Mouse (Mus musculus): ENCODE measurements at regions not wholly inside any gene's neighbourhood (a gene's known extent, or its start where the extent isn't known, plus 50 kb on each side); places are given as distances from the start of the nearest gene placed in this dataset.

DNA sequence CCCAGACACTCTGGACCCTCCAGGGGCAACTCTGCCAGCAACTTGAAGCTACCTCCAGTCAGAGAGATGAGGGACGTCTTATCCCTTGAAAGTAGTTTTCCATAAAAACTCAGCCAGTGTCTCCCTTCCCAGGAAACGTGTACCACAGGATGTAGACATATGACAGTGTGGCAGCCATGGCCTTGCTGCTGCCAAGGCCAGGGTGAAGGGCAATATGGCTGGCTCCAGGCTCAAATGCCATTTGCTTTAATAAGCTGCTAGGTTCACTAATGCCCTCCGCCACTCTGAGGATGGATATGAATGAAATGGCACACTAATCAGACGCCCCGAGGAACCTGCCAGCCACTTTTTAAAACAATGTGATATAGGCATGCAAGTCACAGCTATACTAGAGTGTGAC lies 241.2 kb upstream of the Prox1 start:
- DNase-seq: no peak

DNA sequence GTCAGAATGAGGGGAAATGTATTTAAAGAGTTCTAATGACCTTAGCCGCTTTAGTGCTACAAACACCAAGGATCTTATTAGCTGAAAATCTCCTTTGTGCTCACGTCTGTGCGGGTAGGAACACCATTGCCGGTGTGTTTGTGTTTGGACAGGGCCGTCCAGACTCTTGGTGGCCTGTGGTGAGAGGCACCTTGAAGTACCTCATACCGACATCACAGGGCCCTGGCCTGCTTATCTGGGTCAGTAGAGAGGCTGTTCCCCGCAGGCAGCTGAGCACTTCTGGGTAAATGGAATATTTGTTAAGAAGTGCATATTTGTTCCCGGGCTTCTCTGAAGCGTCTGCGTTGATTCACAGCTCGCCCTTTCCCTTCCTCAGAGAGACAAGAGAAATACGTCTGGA lies 232.8 kb upstream of the Prox1 start:
- no peak for DNase-seq

DNA sequence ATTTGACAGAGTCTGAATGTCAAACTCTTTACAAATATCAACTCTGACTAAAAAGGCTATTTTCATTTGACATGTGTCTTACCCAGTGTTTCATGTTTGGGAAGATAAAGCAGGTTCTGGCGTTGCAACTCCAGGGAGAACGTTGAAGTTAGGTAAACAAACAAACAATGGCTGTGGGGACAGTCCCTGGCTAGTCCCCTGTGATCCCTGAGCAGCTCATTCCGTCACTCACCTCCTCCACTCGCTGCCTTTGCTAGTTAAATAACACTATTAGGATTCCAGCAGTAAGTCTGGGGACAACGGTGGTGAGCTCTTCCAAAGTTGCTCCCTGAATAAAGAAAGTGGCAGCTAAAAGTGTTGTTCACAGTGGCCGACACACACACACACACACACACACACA lies 227.8 kb upstream of the Prox1 start:
- DNase-seq: no peak

DNA sequence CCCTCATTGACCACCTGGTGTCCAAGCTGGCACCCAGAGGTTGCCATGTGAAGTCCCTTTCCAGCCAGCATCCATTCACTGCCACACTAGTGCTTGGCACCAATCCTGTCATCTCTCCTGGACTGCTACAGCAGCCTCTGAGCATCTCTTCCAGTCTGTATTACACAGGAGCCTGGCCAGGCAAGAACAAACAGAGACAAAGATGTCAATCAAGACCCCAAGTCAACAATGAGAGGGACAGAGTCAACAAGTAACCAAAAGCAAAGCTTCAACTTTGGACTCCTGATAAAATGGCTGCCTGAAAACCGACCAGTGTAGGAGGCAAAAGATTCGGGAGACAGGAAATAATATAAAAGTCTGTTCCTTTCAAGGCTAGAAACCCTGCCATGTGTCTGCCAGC lies 227.3 kb upstream of the Prox1 start:
- no peak for DNase-seq

DNA sequence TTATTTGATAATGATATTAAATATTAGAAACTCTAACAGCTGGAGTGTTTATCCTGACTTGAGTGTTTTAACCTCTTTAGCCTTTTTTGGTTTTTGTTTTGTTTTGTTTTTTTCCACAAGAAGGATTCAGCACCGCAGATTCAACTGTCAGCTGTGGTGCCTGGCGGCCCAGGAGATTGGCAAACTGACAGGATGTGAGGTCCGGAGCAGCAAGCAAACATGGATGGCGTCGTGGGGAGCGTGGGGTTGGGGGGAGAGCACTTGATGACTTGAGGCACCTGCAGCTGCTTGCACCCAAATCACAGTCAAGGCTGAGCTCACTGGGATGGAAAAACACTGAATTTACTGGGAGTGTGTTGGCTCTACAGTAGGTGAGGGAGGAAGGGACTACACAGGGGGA lies 222.5 kb upstream of the Prox1 start:
- DNase-seq: peak; percentile 18

DNA sequence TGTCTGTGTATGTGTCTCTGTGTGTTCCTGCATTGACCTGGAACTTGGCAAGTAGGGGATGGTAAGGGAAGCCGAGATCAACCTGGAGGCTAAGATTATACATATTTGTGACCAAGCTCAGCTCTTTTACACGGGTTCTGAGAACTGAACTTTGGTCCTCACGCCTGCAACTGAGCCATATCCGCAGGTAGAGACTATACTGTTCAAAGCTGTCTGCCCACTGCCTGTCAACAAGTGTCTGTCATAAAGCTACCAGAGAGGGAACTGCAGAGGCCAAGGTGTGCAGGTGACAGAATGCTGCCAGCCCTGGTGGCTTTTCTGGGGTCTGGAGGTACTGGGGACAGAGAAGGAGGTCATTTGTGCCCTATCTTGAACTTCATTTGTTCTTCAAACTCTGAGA lies 218.3 kb upstream of the Prox1 start:
- DNase-seq: no peak

DNA sequence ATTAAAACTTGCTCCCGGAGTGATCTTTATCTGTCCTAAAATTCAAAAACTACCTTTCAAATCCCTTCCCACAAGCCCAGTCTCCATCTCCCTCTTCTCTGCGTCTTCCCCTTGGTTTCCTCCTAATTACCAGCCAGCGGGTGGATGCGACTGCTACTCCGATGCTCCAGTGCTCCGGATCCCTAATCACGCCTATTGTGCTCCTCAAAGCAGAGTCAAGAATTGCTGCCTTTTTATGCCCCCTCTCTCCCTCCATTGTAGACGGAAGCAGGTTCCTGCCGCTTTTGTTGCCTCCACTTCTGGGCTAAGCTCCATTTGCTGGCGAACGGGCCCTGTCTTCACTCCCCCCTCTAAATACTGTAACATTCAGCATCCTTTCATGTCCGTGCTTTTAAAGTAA lies 214.0 kb upstream of the Prox1 start:
- no peak for DNase-seq

DNA sequence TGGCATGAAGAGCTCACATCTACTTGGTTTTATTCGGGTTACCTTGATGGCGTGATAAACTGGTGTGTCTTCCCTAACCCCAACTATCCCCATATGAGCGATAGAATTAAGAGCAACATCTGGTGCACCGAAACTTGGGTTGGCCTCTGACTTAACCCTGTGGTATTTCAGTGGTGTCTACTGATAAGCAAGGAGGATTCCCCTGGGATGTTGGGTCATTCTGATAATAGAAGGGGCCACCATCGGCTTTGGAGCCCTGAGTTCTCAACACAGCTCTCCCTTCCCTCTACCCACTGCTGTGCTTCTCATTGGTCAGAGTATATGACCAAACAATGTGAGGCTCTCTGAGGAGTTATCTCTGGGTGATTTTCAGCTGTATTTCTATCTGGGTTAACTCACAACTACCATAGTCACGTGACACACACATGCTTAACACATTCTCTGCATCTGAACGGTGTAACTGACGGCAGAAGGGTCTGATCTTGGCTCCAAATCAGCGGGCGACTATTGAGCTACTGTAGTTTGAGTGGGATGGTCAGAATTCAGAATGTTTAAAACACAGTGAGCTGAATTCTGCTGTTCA lies 212.8 kb upstream of the Prox1 start:
- DNase-seq: no peak

DNA sequence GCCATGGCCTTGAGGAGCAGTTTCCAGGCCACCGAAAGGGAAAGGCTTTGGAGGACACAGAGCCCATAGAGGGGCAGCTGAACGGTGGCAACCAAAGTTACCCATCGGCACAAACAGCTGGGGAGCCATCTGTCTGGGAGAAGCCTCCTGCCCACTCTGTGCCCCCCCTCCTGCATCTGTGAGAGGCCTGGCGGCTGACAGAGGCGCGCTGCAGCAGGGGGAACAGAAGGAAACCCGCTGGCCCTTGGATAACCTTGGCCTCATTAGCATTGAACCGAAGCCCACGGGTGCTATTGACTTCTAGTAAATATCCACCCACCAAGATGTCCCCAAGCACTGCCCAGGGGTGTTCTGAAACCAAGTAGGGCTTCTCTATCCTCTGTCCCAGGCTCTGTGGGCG lies 209.6 kb upstream of the Prox1 start:
- peak; percentile 11 for DNase-seq

DNA sequence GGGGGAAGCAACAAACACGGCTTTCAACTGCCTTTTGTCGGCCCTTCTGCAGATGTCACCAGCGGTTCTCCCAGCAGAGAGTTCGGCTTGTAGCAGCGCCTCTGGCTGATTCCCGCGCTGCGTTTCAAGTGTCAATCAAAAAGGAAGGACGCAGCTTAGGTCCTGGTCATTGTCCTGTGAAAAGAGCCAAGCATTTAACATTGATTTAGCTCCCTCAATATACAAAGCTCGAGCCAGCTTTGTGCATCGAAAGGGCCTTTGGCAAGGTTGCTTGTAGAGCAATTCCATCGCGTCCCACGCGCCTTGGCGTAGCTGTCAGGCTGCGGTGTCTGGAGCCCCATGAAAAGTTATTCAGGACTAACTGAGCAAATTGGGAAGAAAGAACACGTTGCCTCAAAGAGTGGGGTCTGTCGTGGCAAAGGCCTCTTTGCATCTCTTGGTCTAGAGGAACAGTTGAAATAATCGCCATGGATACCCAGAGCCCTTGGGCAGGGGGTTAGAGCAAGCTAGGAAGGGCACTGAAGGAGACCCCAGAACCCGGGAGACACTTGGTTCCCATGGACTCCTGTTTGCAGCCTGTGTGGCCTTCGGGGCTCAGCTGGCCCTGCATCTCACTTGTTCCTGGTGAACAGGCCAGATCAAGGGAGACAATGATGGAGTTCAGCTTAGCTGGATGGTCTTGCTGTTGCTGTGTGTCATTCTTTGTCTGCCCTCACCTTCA lies 204.8 kb upstream of the Prox1 start:
- DNase-seq: no peak

DNA sequence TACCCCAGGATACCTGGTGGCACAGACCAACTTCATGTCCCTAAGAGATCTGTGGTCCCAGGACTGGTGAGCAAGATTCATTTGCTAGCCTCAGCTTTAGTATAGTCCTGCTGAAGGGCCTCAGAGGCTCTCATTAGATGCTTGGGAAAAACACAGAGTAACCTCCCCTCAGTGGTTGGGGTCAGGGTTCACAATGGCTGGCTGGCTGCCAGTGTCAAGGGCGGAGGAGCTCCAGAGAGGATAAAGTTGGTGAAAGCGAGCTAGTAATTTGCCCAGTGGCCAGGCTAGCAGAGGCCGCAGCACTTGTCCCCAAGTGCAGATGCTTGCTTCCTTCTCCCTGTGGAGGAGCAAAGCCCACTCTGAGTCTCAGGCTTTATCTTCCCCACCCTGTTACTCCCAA lies 203.8 kb upstream of the Prox1 start:
- no peak for DNase-seq

DNA sequence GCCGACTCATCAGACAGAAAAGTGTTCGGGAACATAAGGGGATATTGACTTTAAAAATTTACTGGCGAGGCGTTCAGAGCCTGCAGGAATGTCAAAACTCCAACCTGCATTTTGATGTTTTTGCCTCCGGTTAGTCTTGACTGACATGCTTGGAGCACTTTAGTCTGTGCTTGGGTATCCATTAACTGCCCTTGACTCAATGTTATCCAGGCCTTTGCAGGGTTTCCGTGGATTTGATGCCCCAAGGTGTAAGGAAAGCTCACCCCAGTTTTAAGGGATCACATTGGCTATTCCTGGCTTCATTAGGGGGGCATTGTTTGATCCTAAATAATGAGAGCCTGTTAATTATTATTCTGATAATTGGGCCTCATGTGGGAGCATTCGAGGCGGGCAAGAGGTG lies 196.1 kb upstream of the Prox1 start:
- DNase-seq: no peak

DNA sequence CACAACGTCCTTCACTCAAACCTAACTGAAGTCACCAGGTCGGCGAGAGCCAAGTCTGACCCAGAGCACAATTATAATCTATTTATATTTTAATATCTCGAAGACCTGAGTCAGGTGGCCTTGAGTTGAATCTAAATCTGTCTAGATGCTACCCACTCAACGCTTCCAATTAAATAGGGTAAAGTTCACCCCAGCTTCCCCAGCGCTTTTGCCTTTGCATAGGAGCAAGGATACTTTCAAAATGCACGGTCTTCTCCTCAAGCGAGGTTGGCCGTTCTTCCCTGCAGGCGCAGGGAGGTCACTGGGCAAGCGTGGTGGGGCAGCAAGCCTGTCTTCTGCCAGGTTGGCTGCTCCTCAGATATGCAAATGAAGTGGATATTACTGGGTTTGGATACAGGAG lies 194.6 kb upstream of the Prox1 start:
- DNase-seq: no peak

DNA sequence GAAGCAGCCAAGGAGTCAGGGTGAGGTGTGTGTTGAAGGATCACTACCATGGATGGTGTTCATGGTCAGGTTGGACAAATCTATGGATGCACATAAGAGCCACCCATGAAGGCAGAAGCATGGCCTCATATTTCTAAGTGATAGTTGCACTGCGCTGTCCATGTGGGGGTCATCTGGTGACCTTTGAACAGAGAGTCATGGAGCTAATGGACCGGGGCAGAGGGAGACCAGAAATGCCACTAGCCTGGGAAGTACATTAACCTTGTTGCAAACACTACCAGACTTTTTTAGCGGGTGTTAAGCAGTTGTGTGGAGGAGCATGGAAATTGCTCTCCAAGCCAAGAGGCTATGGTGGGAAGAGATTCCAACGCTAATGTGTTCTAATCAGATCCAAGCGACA lies 190.1 kb upstream of the Prox1 start:
- no peak for DNase-seq

DNA sequence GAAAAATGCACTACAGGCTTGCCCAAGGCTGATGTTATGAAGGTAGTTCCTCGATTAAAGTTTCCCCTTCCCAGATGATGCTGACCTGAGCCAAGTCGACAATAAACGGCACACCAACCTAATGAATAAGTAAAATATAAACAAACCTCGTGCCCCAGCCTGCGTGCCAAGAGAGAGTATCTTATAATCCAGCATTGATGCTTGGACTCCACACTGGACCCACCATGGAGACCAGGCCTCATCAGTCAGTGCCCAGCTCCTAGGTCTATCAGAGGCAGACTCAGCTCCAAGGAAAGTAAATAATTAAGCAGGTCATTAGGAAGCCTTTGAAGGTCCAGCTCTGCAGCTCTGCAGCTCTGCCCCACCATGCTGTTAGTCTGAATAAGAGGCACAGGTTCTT lies 187.3 kb upstream of the Prox1 start:
- DNase-seq: no peak

DNA sequence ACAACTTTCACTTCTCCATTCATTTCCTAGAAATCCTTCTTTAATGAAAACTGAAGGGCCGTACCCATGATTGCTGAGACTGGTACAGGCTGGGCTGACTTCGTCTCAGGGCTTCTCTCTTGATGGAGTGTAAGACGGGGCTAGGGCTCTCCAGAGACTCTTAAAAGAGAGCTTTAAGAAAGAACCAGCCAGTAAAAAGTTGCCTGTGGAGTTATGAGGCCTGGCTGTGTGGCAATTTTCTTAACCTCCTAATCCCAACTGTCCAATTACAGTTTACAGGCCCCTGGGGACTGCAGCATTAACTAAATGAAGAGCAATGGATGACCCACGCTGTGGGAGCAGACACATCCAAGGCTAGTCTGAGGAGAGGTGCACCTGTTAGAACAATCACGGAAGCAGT lies 177.1 kb upstream of the Prox1 start:
- no peak for DNase-seq

DNA sequence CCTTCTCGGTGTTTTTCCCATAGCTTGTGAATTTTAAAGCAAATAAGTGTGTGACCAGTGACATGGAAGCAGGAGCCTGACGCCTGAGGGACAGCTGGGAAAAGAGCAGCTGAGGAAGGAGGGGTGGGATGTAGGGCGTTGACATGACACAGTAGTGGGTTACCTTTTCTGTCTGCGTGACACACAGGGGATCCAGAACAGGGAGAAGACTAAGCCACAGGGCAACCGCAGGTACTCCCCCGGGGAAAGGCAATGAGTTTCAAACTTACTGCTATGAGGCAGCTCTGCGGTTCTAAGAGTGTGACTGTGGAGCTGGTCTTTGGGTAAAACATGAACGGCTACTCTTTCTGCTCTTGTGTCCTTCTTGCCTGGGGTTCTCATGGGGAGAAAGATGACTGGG lies 170.2 kb upstream of the Prox1 start:
- DNase-seq: no peak

DNA sequence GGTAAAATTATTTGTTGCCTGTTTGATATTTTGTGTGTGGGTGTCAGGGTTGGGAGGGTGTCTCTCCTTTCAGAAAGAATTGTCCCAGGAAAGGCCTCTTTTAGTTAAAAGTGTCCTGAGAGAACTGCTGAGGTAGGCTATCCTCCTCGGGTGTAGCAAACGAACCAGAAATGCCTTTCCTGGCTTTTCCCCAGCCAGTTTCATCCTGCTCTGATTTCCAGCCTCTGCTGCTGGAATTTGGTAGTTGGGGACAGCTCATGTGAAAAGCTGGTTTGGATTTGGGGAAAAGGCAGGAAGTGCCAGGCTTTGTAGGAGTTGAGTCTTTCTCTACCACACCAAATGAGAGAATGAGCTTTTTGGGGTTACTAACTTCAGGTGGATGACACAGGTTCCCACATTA lies 164.0 kb upstream of the Prox1 start:
- no peak for DNase-seq

DNA sequence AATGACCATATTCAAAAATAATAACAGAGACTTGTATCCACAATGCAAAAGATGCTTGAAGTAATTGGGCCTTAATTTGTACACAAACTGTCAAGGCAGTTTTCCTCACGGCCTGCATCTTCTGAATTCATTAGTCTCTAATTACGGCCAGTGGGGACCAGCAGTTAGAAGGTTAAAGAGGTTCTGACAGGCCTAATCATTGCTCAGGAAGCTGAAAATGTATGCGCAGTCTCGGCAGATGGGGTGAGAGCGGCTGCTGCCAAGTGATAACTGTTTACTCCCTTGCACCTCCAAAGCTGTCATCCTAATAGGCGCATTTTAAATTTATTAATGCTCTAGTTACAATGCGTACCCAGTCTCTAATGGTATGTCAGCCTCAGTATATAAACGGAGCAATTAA lies 163.5 kb upstream of the Prox1 start:
- DNase-seq: no peak

DNA sequence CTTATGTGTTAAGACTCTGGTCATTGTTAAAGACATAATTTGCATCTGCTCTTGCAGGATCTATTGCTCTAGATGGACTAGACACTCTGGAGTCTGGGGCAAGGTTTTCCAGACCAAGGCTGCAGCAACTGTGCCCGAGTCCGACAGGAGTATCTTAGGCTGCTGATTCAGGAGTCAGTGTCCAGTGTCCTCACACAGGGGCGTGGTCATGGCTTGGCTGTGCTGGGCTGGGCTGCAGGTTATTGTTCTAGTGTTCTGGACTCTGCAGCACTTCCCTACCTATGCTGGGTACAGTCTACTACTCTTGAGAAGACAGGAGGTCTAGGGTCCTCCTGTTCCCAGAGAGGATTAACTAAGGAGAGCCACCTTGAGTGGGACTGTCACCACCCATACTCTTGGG lies 161.5 kb upstream of the Prox1 start:
- no peak for DNase-seq

DNA sequence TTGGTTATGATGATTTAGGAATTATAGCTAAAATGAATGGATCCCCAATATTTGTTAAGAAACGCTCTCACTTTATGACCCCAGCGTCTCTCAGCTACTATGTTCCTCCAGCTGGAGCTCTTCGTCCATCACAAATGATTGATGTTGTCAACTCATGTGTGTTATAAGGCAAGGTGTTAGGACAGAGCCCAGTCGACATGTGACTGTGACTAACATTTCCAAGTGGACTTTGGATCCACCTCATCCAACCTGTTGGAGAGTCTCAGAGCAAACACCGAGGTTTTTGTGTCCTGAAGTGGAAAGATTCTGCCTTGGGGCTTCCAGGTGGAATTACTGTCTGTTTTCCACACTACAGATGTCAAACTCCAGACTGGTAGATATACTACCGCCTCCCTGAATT lies 154.0 kb upstream of the Prox1 start:
- DNase-seq: no peak

DNA sequence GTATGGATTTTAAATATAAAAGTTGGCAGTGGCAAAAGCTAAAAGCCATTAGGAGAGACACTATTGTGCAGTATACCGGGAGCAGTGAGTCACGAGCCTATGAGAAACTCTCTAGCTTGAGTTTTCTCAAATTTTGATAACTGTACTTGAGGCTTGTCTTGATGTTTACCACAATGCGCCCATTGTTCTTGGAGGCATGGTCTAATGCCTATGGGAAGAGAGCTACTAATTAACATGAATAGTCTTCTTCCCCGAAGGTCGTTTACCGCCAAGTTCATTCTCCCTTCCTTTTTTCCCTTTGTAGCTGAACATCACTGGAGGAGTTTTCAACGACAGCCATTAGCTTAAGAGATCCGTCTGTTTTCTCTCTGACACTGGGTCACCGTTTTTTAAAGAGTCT lies 153.2 kb upstream of the Prox1 start:
- no peak for DNase-seq

DNA sequence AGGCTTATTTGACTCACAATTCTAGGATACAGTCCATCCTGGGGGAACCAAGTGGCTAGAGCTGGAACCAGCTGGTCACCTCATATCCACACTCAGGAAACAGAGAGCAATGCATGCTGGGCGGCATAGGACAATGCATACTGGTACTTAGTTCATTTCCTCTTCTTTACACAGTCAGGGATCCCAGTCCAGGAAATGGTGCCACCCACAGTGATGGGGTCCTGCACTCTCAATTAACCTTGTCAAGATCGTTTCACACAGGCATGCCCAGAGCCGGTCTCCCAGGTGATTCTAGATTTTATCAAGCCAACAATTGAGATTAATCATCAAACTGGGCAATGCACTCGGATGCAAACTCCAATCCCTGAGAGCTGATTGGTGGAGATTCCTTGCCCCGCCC lies 145.7 kb upstream of the Prox1 start:
- no peak for DNase-seq

DNA sequence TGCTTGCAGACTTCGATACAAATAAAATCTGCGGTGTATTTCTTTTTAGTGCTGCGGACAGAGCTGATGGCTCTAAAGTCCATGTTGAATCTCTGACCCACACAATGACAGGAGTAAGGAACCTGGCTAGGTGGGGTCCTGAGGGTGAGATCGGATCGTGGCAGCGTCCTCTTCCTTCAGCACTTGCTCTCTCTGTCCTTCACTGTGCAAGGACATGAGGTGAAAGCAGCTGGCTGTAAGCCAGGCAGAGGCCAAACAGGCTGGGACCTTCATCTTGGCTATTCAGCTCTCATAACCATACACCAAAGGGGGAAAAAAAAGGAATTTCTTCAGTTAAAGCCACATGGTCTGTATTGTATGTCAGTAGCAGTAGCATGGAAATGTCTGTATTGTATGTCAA lies 139.3 kb upstream of the Prox1 start:
- no peak for DNase-seq

DNA sequence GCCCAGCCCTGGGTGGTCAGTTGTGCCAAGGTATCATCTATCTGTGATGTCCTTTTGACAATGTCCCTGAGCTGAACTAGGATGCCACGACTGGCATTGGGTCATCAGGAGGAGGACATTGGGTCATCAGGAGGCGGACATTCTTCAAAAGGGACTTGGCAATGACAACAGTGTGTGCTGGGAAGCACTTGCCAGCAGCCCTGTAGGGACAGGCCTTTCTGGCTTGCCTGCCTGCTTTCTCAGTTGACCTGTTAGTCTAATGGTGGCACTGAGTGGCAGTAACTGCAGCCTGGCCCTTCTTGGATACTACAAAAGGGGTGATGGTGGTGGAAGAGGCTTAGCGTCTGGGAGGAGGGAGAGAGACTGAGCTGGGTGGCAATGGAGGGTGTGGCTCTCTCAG lies 137.2 kb upstream of the Prox1 start:
- DNase-seq: no peak

Measured in gastrocnemius, postnatal 10 days (tissue).